In genomic region chr2:27415060-27415783, GRCm38 (mm10) we compare ENCODE assay signal across 10 mouse cellular contexts. TPM values are rescaled to one million over a fixed set of nuclear protein-coding genes. Genes with fewer than 3 reads are reported as not detected.
DNase-seq lines count a peak whose midpoint lies in the region; ATAC-seq lines count a peak whose summit lies in the region.
"Had no signal": no experiment of that assay in that cellular context is flagged by ENCODE, and none has a peak within 500 bp of the region (broad histone marks: within the 10 kb centered on the region; RNA-seq: fewer than 3 reads in every experiment).

No protein-coding gene starts in this region.

- 62% methylated on average over 11 of the region's 11 CpGs for WGBS in forebrain, embryonic 11.5 days
- WGBS in forebrain, embryonic 14.5 days: 58% methylated on average over 11 of the region's 11 CpGs
- WGBS in neural tube, embryonic 11.5 days: 72% methylated on average over 11 of the region's 11 CpGs
- WGBS in neural tube, embryonic 15.5 days: 54% methylated on average over 11 of the region's 11 CpGs
- 73% methylated on average over 11 of the region's 11 CpGs for WGBS in hindbrain, embryonic 15.5 days

- no peak overlapping the region for H3K4me2 ChIP-seq in forebrain, embryonic 11.5 days (ENCODE audit: low read depth, low read length, severe bottlenecking)
- no peak overlapping the region for H3K4me2 ChIP-seq in forebrain, embryonic 14.5 days (ENCODE audit: low read length)
- peak overlapping the region; percentile 34 for H3K4me2 ChIP-seq in neural tube, embryonic 11.5 days (ENCODE audit: low read depth)
- no peak overlapping the region for H3K4me2 ChIP-seq in neural tube, embryonic 15.5 days
- no peak overlapping the region for H3K4me2 ChIP-seq in hindbrain, embryonic 15.5 days

- no peak for DNase-seq in forebrain, embryonic 11.5 days (ENCODE audit: low spot score)
- no peak for DNase-seq in forebrain, embryonic 14.5 days (ENCODE audit: low spot score)
- DNase-seq in neural tube, embryonic 11.5 days (ENCODE audit: low spot score): no peak
- peak; percentile 65 for DNase-seq in splenic B cell, adult 2 months (ENCODE audit: low read depth, low spot score)
- no peak for DNase-seq in cerebellum, adult 9-11 months
- DNase-seq in kidney, adult 18-20 months: no peak
- DNase-seq: heart, postnatal 4 days; right cerebral cortex, postnatal 4 days had no signal

- H3K27me3 ChIP-seq in forebrain, embryonic 11.5 days (ENCODE audit: control insufficient read depth, insufficient read depth, low read length): no peaks in the 10 kb centered on the region
- H3K27me3 ChIP-seq in forebrain, embryonic 14.5 days (replicated peaks; ENCODE audit: control insufficient read depth, insufficient read depth, low read length): no peaks in the 10 kb centered on the region
- no peaks in the 10 kb centered on the region for H3K27me3 ChIP-seq in neural tube, embryonic 11.5 days (ENCODE audit: control insufficient read depth, insufficient read depth, low read length)
- H3K27me3 ChIP-seq in neural tube, embryonic 15.5 days (replicated peaks): no peaks in the 10 kb centered on the region
- no peaks in the 10 kb centered on the region for H3K27me3 ChIP-seq in hindbrain, embryonic 15.5 days
- H3K27me3 ChIP-seq in splenic B cell, adult 2 months (ENCODE audit: control insufficient read depth, insufficient read depth, low read length, poor library complexity, severe bottlenecking): no peaks in the 10 kb centered on the region

- H3K4me3 ChIP-seq in forebrain, embryonic 11.5 days (ENCODE audit: low read depth, low read length): no peak overlapping the region
- no peak overlapping the region for H3K4me3 ChIP-seq in forebrain, embryonic 14.5 days (ENCODE audit: low read depth, low read length)
- no peak overlapping the region for H3K4me3 ChIP-seq in neural tube, embryonic 11.5 days (ENCODE audit: low read depth, low read length)
- no peak overlapping the region for H3K4me3 ChIP-seq in neural tube, embryonic 15.5 days (replicated peaks)
- H3K4me3 ChIP-seq in hindbrain, embryonic 15.5 days: no peak overlapping the region

- no peaks in the 10 kb centered on the region for H3K9me3 ChIP-seq in forebrain, embryonic 11.5 days (ENCODE audit: control insufficient read depth, low read length)
- no peaks in the 10 kb centered on the region for H3K9me3 ChIP-seq in forebrain, embryonic 14.5 days (replicated peaks; ENCODE audit: control insufficient read depth, low read length)
- no peaks in the 10 kb centered on the region for H3K9me3 ChIP-seq in neural tube, embryonic 11.5 days (ENCODE audit: control insufficient read depth, low read length)
- H3K9me3 ChIP-seq in neural tube, embryonic 15.5 days (replicated peaks): no peaks in the 10 kb centered on the region
- H3K9me3 ChIP-seq in hindbrain, embryonic 15.5 days: no peaks in the 10 kb centered on the region

- ATAC-seq in forebrain, embryonic 11.5 days (replicated peaks; ENCODE audit: low FRiP score): no peak
- no peak for ATAC-seq in forebrain, embryonic 14.5 days
- ATAC-seq in neural tube, embryonic 11.5 days (ENCODE audit: insufficient read depth, low FRiP score, low TSS enrichment): no peak
- no peak for ATAC-seq in neural tube, embryonic 15.5 days (ENCODE audit: low FRiP score)
- no peak for ATAC-seq in hindbrain, embryonic 15.5 days (ENCODE audit: low FRiP score, low read depth)

- no peaks in the 10 kb centered on the region for H3K36me3 ChIP-seq in forebrain, embryonic 11.5 days (ENCODE audit: control insufficient read depth, insufficient read depth, low read length)
- H3K36me3 ChIP-seq in forebrain, embryonic 14.5 days (ENCODE audit: control insufficient read depth, insufficient read depth, low read length): no peaks in the 10 kb centered on the region
- no peaks in the 10 kb centered on the region for H3K36me3 ChIP-seq in neural tube, embryonic 11.5 days (ENCODE audit: control insufficient read depth, insufficient read depth, low read length)
- H3K36me3 ChIP-seq in neural tube, embryonic 15.5 days: no peaks in the 10 kb centered on the region
- no peaks in the 10 kb centered on the region for H3K36me3 ChIP-seq in hindbrain, embryonic 15.5 days
- H3K36me3 ChIP-seq in splenic B cell, adult 2 months (ENCODE audit: control insufficient read depth, insufficient read depth, low read length, poor library complexity, severe bottlenecking): no peaks in the 10 kb centered on the region

- H3K9ac ChIP-seq in forebrain, embryonic 11.5 days (ENCODE audit: low read length): 0 out of 2 replicates have a peak overlapping the region, but pooled peaks have one; percentile 9
- no peak overlapping the region for H3K9ac ChIP-seq in forebrain, embryonic 14.5 days (ENCODE audit: low read length)
- no peak overlapping the region for H3K9ac ChIP-seq in neural tube, embryonic 11.5 days (ENCODE audit: low read length)
- H3K9ac ChIP-seq in neural tube, embryonic 15.5 days (replicated peaks): no peak overlapping the region
- no peak overlapping the region for H3K9ac ChIP-seq in hindbrain, embryonic 15.5 days

- H3K27ac ChIP-seq in forebrain, embryonic 11.5 days (ENCODE audit: low read depth, low read length): no peak overlapping the region
- no peak overlapping the region for H3K27ac ChIP-seq in forebrain, embryonic 14.5 days (ENCODE audit: low read depth, low read length)
- peak overlapping the region; percentile 95 for H3K27ac ChIP-seq in neural tube, embryonic 11.5 days (ENCODE audit: low read depth, low read length)
- H3K27ac ChIP-seq in neural tube, embryonic 15.5 days (replicated peaks): no peak overlapping the region
- peak overlapping the region; percentile 49 for H3K27ac ChIP-seq in hindbrain, embryonic 15.5 days (replicated peaks)

- H3K4me1 ChIP-seq in forebrain, embryonic 11.5 days (replicated peaks; ENCODE audit: control insufficient read depth, insufficient read depth, low read length): peaks cover 49% of the 10 kb centered on the region
- H3K4me1 ChIP-seq in forebrain, embryonic 14.5 days (ENCODE audit: control insufficient read depth, insufficient read depth, low read length): peaks cover 48% of the 10 kb centered on the region
- peaks cover 69% of the 10 kb centered on the region for H3K4me1 ChIP-seq in neural tube, embryonic 11.5 days (ENCODE audit: control insufficient read depth, insufficient read depth, low read length)
- H3K4me1 ChIP-seq in neural tube, embryonic 15.5 days: peaks cover 89% of the 10 kb centered on the region
- peaks cover 71% of the 10 kb centered on the region for H3K4me1 ChIP-seq in hindbrain, embryonic 15.5 days (replicated peaks)

RNA-seq across cellular contexts. Expression of gene Vav2, which starts 11.6 kb away (rescaled TPM):
- 12.7 and 15.7 TPM in 2 replicates for polyA plus RNA-seq in forebrain, embryonic 11.5 days (2014; fragmentation: Nextera tagmentation; extraction: Ambion mirVana)
- polyA plus RNA-seq in forebrain, embryonic 14.5 days (2014; fragmentation: Nextera tagmentation; extraction: Ambion mirVana): 7.4 and 8.9 TPM in 2 replicates
- 15.0 and 17.3 TPM in 2 replicates for polyA plus RNA-seq in neural tube, embryonic 11.5 days (2014; fragmentation: Nextera tagmentation; extraction: Ambion mirVana)
- polyA plus RNA-seq in neural tube, embryonic 15.5 days (2015; fragmentation: Nextera tagmentation; extraction: Ambion mirVana): 12.4 and 15.5 TPM in 2 replicates
- polyA plus RNA-seq in hindbrain, embryonic 15.5 days (2015; fragmentation: Nextera tagmentation; extraction: Ambion mirVana): 14.3 and 15.6 TPM in 2 replicates

RNA-seq across cellular contexts. Expression of gene Brd3os, which starts 26.9 kb away (rescaled TPM):
- 14.4 and 16.0 TPM in 2 replicates for polyA plus RNA-seq in forebrain, embryonic 11.5 days (2014; fragmentation: Nextera tagmentation; extraction: Ambion mirVana)
- polyA plus RNA-seq in forebrain, embryonic 14.5 days (2014; fragmentation: Nextera tagmentation; extraction: Ambion mirVana): 34.3 and 38.1 TPM in 2 replicates
- 15.8 and 16.2 TPM in 2 replicates for polyA plus RNA-seq in neural tube, embryonic 11.5 days (2014; fragmentation: Nextera tagmentation; extraction: Ambion mirVana)
- polyA plus RNA-seq in neural tube, embryonic 15.5 days (2015; fragmentation: Nextera tagmentation; extraction: Ambion mirVana): 40.4 and 45.0 TPM in 2 replicates
- 40.0 and 44.6 TPM in 2 replicates for polyA plus RNA-seq in hindbrain, embryonic 15.5 days (2015; fragmentation: Nextera tagmentation; extraction: Ambion mirVana)

Comparison
In these comparisons a context has a peak if more than half of its experiments do, and no peak if none do; other contexts are left out.
1. H3K27ac ChIP-seq: peak in neural tube, embryonic 11.5 days (single experiment) and hindbrain, embryonic 15.5 days (single experiment); none in forebrain, embryonic 11.5 days (single experiment), forebrain, embryonic 14.5 days (single experiment) and neural tube, embryonic 15.5 days (single experiment).